Mouse (Mus musculus) embryo, embryonic 10.5 days (tissue): Measurements from ENCODE around the gene Tmem176a.
A peak's percentile ranks its signal among the peaks of the same experiment; 100 is the strongest.
"Not testable (repeated sequence)": the region's sequence is repeated elsewhere in the genome, so short reads cannot be mapped to it uniquely, and the experiment has no call there.

ENCODE experiments used
- DNase-seq: peaks from one replicate; pipeline ENCODE4 v3.0.0-alpha.2; 2015; ENCODE audit warnings: low spot score

Tmem176a gene

GRCm38 (mm10) chr6:48840371-48840969 is at the start of gene Tmem176a:
Tmem176a (plus strand) TSS chr6:48840919.
- DNase-seq, result peak; percentile 14

DNA sequence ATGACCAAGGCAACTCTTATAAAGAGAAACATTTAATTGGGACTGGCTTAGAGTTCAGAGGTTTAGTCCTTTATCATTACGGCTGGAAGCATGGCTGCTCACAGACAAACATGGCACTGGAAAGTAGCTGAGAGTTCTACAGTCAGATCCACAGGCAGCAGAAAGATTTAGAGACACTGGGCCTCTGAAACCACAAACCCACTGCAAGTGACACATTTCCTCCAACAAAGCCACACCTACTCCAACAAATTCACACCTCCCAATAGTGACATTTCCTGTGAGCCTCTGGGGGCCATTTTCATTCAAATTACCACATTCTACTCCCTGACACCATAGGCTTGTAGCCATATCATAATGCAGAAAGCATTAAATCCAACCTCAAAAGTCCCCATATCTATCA is 38.8 kb upstream of the Tmem176a start:
- DNase-seq, result no peak

DNA sequence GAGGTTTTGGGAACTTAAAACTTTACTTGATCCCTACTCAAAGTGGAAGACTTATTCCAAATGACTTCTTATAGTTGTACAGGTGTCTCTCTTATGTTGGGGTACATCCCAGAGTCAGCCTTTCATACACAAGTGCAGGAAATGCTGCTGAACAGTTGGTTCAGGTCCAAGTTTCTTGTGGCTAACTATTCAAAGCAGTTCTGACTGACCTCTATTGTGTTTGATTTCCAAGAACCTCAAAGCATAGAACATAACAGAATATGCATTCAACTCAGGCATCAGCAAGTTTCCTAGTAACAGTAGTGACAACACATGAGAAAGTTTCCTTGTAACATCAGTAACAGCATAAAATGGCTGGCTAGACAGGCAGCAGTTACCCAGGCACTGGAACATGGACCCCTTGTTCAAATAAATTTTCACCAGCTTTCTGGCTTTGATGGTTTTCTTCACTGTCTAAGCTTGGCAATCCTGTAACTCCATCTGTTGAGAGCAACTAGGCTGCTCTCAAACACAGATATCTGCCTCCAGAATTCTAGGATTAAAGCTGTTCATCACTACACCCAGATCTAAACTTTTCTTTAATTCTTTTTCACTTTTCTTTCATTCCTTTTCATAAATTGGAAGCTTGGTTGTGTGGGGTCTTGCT is 37.2 kb upstream of the Tmem176a start:
- no peak for DNase-seq

DNA sequence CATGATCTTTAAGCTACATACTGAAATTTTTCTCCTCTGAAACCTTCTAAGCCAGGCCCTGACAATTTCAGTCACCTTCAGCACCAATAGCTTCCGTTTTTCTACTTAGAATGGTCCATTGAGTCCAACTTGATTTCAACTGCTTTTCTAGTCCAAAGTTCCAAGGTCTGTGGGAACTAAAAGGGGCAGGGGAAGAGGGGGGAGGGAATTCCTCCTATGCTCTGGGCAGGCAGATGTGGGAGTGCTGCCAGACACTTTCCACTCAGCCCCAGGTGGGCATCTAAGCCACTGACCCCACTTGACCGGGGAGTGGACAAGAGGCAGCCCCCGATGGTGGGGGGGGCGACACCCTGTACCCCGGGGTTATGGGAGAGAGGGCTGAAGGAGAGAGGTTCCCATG is 36.4 kb upstream of the Tmem176a start:
- no peak for DNase-seq

- no peak for DNase-seq
These were observed 34.0 kb upstream of the Tmem176a start for GRCm38 (mm10) chr6:48806746-48807145.

GRCm38 (mm10) chr6:48809494-48810219 is 31.1 kb upstream of the Tmem176a start:
- DNase-seq, result no peak

DNA sequence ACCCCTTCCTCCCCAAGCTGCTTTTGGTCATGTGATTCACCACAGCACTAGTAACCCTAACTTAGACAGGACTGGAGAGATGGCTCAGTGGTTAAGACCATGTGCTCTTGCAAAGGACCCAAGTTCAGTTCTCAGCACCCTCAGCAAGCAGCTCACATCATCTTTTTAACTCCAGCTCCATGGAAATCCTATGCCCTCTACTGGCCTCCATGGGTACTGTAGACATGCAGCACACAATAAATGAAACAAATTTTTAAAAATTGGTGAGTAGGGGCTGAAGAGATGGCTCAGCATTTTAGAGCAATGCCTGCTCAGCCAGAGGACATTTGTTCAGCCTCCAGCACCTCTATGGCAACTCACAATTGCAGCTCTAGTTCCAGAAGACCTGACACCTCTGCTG is 25.7 kb upstream of the Tmem176a start:
- no peak for DNase-seq

GRCm38 (mm10) chr6:48817815-48818214 is 22.9 kb upstream of the Tmem176a start:
- peak; percentile 94 for DNase-seq

- not testable (repeated sequence) for DNase-seq
These were observed 18.5 kb upstream of the Tmem176a start for GRCm38 (mm10) chr6:48821991-48822785.

- DNase-seq, result no peak
These were observed 15.7 kb upstream of the Tmem176a start for GRCm38 (mm10) chr6:48825016-48825415.

DNA sequence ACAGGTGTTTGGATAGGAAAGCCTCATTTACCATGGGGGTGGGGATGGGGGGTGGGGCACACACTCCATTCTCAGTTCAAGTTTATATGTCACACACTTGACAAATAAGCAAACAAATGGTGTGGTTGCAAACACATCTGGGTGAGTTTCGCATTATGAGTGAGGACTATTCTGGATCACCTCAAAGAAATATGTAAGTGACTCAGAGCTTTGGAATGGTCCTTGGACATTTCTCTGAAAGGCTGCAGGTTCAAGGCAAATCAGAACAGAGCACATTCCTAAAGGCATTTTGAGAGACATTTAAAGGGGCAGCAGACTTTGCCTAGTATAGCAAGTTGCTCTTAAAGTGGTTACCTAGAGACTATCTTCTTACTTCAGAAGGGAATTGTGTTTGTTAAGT is 11.7 kb upstream of the Tmem176a start:
- DNase-seq, result no peak

GRCm38 (mm10) chr6:48829651-48830050 is 11.1 kb upstream of the Tmem176a start:
- no peak for DNase-seq

GRCm38 (mm10) chr6:48830241-48830640 is 10.5 kb upstream of the Tmem176a start:
- DNase-seq, result no peak

GRCm38 (mm10) chr6:48831141-48831540 is 9.6 kb upstream of the Tmem176a start:
- DNase-seq, result no peak

DNA sequence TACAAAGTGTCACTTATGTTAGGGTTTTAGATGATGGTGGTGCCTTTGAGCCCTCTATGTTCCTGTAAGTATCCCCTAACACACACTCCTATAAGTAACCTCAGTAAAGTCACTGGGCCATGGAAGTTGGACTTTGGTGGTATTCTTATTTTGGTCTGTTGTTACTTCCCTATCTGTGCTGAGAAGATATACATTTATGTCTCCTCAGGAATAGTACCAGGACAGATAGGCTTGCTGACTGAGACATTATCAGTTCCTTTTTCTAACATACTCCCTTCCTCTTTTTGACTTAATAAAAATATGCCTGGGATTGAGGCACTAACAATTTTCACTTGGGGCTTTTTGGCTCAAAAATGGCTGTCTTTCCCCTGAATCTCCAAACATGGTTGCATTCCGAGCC is 8.3 kb upstream of the Tmem176a start:
- no peak for DNase-seq

DNA sequence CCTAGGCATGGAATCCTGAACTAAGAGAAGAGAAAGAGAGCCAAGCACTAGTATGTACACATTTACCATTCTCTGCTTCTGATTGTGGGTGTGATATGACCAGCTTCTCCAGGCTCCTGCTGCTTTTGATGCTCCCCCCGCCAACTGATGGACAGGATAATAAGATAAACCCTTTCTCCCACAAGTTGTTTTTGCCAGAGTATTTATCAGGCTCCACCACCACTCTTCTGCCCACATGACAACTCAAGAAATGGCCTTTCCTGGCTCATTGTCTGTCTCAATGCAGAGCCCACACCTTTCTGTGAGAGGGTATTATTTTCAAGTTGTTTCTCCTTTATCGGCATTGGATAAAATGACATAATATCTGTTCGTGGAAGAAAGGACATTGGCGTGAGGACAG is 7.2 kb upstream of the Tmem176a start:
- DNase-seq, result no peak

DNA sequence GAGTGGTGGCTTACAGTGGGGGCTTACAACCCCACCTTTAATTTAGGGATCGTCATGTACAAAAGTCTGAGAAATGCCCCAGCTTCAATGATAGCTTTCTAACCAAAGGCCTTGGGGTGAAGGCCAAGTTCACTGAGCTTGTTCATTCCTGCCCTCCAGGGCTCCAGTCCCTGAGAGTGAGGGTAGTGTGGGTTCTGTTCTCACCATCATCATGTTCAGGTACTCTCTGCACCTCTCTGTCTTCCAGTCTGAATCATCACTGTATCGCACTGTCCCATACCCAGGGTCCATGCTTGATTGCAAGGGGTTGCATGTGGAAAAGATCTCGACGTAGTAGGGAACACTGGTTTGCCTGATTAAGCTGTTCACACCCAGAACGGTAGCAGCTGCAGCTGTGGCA is 5.5 kb upstream of the Tmem176a start:
- DNase-seq, result no peak

- DNase-seq, result no peak
These were observed 4.6 kb upstream of the Tmem176a start for GRCm38 (mm10) chr6:48836146-48836545.

GRCm38 (mm10) chr6:48837516-48837915 is 3.2 kb upstream of the Tmem176a start:
- no peak for DNase-seq

DNA sequence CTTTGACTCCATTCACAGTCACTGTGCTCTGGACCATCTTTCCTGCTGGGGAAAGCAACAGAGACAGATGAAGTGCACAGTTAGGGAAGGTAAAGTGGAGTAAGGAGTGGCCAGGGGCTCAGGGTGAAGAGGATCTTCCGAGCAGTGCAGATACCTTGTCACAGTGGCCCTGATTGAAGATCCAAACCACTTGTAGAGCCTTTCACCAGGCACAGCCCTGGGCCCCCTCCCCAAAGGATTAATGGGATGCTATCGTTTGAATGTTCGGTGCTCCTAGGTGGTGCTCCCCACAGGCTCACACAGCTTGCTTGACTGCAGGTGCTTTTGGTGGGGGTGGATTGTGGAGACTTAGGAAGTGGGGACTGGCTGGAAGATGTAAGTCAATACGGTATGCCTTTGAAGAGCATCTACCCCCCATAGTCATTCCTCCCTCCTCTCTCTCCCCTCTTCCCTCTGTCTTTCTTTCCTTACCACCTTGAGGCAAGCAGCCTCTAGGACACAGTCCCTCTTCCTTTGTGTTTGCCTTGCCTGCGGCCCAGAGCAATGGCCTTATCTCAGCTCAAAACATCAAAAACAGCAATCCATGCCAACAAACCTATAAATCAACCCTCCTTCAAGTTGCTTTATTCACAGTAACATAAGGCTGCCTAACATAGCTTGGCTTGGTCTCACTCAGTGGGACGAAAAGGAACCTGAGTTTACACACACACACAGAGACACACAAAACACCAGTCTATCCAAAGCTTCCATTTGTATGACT is 2.2 kb upstream of the Tmem176a start:
- no peak for DNase-seq

DNA sequence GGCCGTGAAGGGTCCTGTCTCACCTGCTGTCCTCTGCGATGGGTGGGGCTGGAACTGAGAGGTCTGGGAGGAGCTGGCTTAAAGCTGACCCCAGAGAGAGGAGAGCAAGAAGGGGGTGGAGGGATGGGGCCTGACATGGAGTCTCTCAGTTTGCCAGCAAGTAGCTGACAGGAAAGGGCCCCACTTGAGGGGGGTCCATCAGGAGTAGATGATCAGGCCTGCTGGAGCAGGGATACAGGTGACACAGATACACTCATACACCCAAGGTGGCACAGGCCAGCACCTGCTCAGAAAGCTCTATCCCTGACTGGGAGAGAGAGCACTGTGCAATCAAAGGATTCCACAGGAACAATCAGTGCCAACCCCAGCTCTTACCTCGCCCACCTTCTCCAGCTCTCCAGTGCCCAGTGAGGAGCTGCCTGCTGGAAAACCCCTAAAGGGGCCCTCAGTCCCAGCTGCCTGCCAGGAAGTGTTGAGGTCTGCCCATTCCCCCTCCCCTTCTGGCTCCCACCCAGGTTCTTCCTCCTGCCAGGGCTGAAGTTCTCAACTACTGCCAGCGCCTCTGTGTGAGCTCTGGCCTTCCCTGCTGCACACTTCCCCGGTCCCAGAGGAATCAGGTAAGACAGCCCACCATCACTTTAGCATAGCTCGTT is 380 bp downstream of the Tmem176a start, which contains the start of gene Tmem176b:
Gene Tmem176b, minus strand, starts transcription at position 524 of the 653 bp plus-strand sequence.
- peak; percentile 76 for DNase-seq
